Mouse (Mus musculus) forebrain, postnatal 0 days (tissue): ENCODE data around the gene Triobp. TPM values are rescaled to one million over a fixed set of nuclear protein-coding genes. Genes with fewer than 3 reads are reported as not detected.

Experiments used
- ATAC-seq: fragments of 200-750 bp; cut with Nextera tagmentation; 2 replicates; pipeline ENCODE4 v1.8.0; 2017; ENCODE audit warnings: mild to moderate bottlenecking, moderate library complexity
- DNase-seq: peaks from one replicate; pipeline ENCODE4 v3.0.0-alpha.2; 2015
- H3K27ac ChIP-seq: fragments of 300-500 bp; sonication (generic); 2 replicates; pipeline ENCODE4 v1.5.1; 2014; ENCODE audit warnings: low read depth, mild to moderate bottlenecking, antibody characterized with exemption, low read length, moderate library complexity, mixed read lengths
- H3K27me3 ChIP-seq: fragments of 300-500 bp; sonication (generic); 2 replicates; pipeline ENCODE4 v1.6.1; 2014; ENCODE audit warnings: mild to moderate bottlenecking, low read length, mixed read lengths; ENCODE audit not compliant: insufficient read depth
- H3K36me3 ChIP-seq: fragments of 300-500 bp; sonication (generic); 2 replicates; pipeline ENCODE4 v1.6.1; 2014; ENCODE audit warnings: mild to moderate bottlenecking, moderate library complexity; ENCODE audit not compliant: insufficient read depth
- H3K4me1 ChIP-seq: fragments of 300-500 bp; sonication (generic); 2 replicates; pipeline ENCODE4 v1.6.1; 2014; ENCODE audit warnings: antibody characterized with exemption; ENCODE audit not compliant: insufficient read depth
- H3K4me2 ChIP-seq: fragments of 300-500 bp; sonication (generic); 2 replicates; pipeline ENCODE4 v1.6.1; 2014; ENCODE audit warnings: low read depth, mild to moderate bottlenecking, moderate library complexity
- H3K4me3 ChIP-seq: fragments of 300-500 bp; sonication (generic); 2 replicates; pipeline ENCODE4 v1.5.1; 2014; ENCODE audit warnings: low read depth, low read length, mixed read lengths
- H3K9ac ChIP-seq: fragments of 300-500 bp; sonication (generic); 2 replicates; pipeline ENCODE4 v1.6.1; 2014; ENCODE audit warnings: mild to moderate bottlenecking
- H3K9me3 ChIP-seq: fragments of 300-500 bp; sonication (generic); 2 replicates; pipeline ENCODE4 v1.6.1; 2016; ENCODE audit warnings: low read length
- CTCF ChIP-seq: sonication (generic); IDR thresholded peaks from 2 replicates; pipeline ENCODE4 v1.5.1; 2016; ENCODE audit warnings: antibody characterized with exemption, control low read depth, low read depth
- WGBS: fragments of 180-500 bp; shearing (Covaris S2); extraction: QIAGEN DNeasy Blood & Tissue Kit; methylation state at CpG from one replicate; pipeline ENCODE4 v1.1.7; 2014; 5-methylcytosine and 5-hydroxymethylcytosine counted together
- microRNA-seq, 2 experiments: library from miRNA; unstranded; fragments of <30 nt; microRNA quantifications; one replicate each; pipeline ENCODE4; 2016
- polyA plus RNA-seq: library from polyadenylated mRNA; unstranded; fragments of >200 nt; fragmentation: Nextera tagmentation; extraction: Ambion mirVana; gene quantifications from 2 replicates; pipeline ENCODE4 v1.2.1, GENCODE M21; 2015
- total RNA-seq: library from RNA; depleted of rRNA; stranded (reverse); fragments of >200 nt; gene quantifications from 2 replicates; pipeline ENCODE4 v1.2.3, GENCODE M21; 2014; rRNA removed

Triobp gene
- total and polyA plus RNA-seq, 2 experiments from 2014 or later = 30.5 to 36.7 TPM

DNA sequence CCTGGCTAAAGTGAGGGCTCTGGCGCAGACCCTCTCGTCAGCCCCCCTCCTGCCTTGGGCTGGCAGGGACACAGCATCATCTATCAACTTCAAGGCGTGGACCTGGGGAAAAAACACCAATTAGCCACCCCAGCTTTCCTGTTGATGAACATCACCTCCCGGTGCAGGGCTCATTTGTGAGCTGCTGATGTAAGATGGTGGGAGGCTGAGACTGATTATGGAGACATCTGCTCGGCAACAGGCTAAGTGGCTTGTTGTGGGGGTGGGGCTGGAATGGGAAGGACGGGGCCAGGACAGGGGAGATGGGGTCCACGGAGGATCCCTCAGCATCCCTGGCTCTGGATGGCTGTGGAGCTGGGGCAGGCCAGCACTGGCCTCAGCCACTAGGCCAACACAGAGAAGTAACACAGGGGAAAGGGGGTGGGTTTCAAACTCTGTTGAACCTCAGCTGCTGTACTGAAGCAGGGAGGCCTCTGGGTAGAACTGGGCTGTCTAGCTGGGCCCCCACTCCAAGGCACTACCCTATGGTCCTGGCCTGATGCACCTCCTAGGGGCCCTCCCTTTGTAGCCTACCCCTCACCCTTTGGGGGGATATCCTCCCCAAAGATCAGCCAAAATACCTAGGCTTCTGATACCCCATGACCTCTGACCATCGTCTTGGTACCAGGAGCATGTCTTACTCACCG lies 102.8 kb downstream of the Triobp start:
- H3K4me2 ChIP-seq = no peak overlapping the region
- no peaks in the 10 kb centered on the region for H3K9me3 ChIP-seq
- ATAC-seq (no peak), DNase-seq (no peak)
- no peak overlapping the region for H3K9ac ChIP-seq
- no peak for TF ChIP-seq CTCF
- peaks cover 26% of the 10 kb centered on the region for H3K36me3 ChIP-seq
- no peaks in the 10 kb centered on the region for H3K27me3 ChIP-seq
- no peaks in the 10 kb centered on the region for H3K4me1 ChIP-seq
- no peak overlapping the region for H3K27ac ChIP-seq
- no peak overlapping the region for H3K4me3 ChIP-seq
- WGBS = 48% methylated on average over 9 of the region's 9 CpGs

DNA sequence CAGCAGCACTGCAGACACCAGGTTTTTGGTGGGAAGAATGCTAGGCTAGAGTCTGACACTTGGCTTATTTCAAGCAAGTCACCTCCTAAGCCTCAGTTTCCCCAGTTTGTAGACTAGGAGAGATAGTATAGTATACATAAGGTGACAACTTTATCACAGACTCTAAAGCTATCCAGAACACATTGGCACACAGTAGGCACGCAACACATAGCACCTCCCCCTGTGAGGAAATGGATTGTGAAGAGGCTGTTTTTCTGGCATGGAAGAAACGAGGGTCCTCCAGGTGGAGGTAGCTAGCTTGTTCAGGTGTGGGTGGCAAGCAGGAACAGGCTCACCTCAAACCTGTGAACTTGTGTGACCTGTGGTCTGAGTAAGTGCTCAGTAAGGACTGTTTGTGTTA lies 103.4 kb downstream of the Triobp start:
- no peak overlapping the region for H3K9ac ChIP-seq
- peaks cover 32% of the 10 kb centered on the region for H3K36me3 ChIP-seq
- no peaks in the 10 kb centered on the region for H3K27me3 ChIP-seq
- no peak overlapping the region for H3K4me3 ChIP-seq
- WGBS = 89% methylated on average over 2 of the region's 2 CpGs
- no peak overlapping the region for H3K4me2 ChIP-seq
- no peak for TF ChIP-seq CTCF
- DNase-seq (no peak), ATAC-seq (no peak)
- no peaks in the 10 kb centered on the region for H3K4me1 ChIP-seq
- H3K27ac ChIP-seq = no peak overlapping the region
- no peaks in the 10 kb centered on the region for H3K9me3 ChIP-seq

DNA sequence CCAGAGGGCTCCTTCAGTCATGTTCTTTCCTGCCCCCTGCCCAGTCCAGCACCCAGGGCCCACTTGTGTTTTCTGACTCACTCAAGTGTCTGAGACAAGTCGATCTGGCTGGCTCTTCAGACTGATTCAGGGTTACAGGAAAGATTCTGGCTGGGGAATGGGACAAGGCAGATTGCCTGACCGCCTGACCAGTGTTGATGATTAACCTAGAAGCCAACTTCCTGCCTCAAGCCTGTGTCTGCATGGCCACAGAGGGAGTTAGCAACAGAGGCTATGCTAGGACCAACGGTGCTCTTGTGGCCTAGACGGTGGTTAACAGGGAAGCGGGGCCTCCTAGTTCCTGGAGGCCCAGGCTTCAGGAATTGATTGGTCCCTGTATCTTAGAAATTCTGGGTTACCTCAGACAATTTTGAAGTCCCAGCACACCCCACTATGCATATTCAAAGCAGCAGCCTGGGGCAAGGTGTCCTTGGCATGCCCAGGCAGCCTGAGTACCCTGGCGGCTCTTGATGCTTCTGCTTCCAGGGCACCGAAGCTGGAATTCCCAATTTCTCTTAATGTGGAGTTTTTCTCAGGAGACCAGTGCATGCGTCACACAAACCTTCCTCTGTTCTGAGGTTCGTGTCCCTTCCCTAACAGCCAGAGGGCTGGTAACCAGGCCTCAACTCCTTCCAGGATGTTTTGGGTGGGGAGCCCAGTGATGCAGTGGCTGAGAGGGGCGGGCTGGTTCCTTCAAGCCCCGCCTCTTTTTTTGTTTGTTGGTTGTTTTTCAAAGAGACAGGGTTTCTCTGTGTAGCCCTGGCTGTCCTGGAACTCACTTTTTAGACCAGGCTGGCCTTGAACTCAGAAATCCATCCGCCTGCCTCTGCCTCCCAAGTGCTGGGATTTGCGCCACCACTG lies 104.2 kb downstream of the Triobp start:
- DNase-seq (no peak), ATAC-seq (0 out of 2 replicates have a peak, but pooled peaks have one; percentile 25)
- Histone ChIP-seq H3K9me3 (no peaks in the 10 kb centered on the region), H3K4me2 (no peak overlapping the region), H3K9ac (no peak overlapping the region), H3K36me3 (peaks cover 40% of the 10 kb centered on the region), H3K4me1 (no peaks in the 10 kb centered on the region), H3K27me3 (no peaks in the 10 kb centered on the region), H3K27ac (no peak overlapping the region), H3K4me3 (no peak overlapping the region)
- WGBS = 79% methylated on average over 13 of the region's 13 CpGs
- no peak for TF ChIP-seq CTCF

DNA sequence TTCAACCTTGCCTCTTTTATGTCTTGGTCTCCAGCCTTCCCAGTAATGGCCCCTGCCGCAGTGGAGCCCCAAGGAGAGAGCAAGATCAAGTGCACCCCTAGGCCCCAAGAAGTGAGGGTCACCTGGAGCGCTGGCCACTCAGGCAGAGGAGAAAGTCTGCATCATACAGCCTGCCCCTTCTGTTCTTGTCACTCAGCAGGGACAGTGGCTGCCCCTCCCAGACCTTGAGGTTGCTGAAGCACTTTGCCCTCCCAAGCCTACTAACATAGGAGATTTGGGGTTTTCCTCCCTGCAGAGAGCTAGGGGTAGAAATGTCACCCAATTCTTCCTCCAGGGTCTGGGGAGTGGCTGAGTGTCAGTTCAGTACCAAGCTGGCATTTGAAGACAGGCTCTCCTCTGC lies 104.8 kb downstream of the Triobp start:
- Histone ChIP-seq H3K27ac (no peak overlapping the region), H3K4me3 (no peak overlapping the region), H3K4me2 (no peak overlapping the region), H3K9me3 (no peaks in the 10 kb centered on the region), H3K36me3 (peaks cover 45% of the 10 kb centered on the region), H3K4me1 (no peaks in the 10 kb centered on the region), H3K9ac (no peak overlapping the region), H3K27me3 (no peaks in the 10 kb centered on the region)
- TF ChIP-seq CTCF = no peak
- WGBS = 88% methylated on average over 2 of the region's 2 CpGs
- ATAC-seq = no peak
- DNase-seq = no peak

Small RNA genes lying within 50 kb of the gene (microRNA-seq; reads per million reads assigned to microRNA genes)
- 1.5 to 2.3 reads per million in 2 experiments for gene Mir6956

Other genes with a start within 250 kb of the Triobp start
- gene Elfn2, start 229.0 kb upstream of the Triobp start, total RNA-seq = 33.9 and 51.6 TPM in 2 replicates
- gene Elfn2, start 229.0 kb upstream of the Triobp start, polyA plus RNA-seq = 8.1 and 10.1 TPM in 2 replicates
- gene Mfng, start 174.2 kb upstream of the Triobp start, total RNA-seq = 6.4 and 11.4 TPM in 2 replicates
- gene Mfng, start 174.2 kb upstream of the Triobp start, polyA plus RNA-seq = 16.0 and 16.8 TPM in 2 replicates
- gene Card10, start 144.7 kb upstream of the Triobp start, total RNA-seq = 0.57 and 0.77 TPM in 2 replicates
- 1.2 and 1.7 TPM in 2 replicates for gene Card10, start 144.7 kb upstream of the Triobp start, polyA plus RNA-seq
- gene Cdc42ep1, start 105.1 kb upstream of the Triobp start, total RNA-seq = 8.3 and 8.6 TPM in 2 replicates
- gene Cdc42ep1, start 105.1 kb upstream of the Triobp start, polyA plus RNA-seq = 10.6 and 13.5 TPM in 2 replicates
- not detected in 2 replicates for gene Lgals2, start 92.2 kb upstream of the Triobp start, total RNA-seq
- gene Lgals2, start 92.2 kb upstream of the Triobp start, polyA plus RNA-seq = 0.52 TPM in 1 of 2 replicates, not detected in the other
- gene Gga1, start 70.5 kb upstream of the Triobp start, total RNA-seq = 37.0 and 42.9 TPM in 2 replicates
- 54.8 and 55.7 TPM in 2 replicates for gene Gga1, start 70.5 kb upstream of the Triobp start, polyA plus RNA-seq
- gene Gm49510, start 48.1 kb upstream of the Triobp start, total RNA-seq = not detected in 2 replicates
- gene Gm49510, start 48.1 kb upstream of the Triobp start, polyA plus RNA-seq = not detected in 2 replicates
- gene Sh3bp1, start 48.0 kb upstream of the Triobp start, total RNA-seq = 2.0 and 6.4 TPM in 2 replicates
- gene Sh3bp1, start 48.0 kb upstream of the Triobp start, polyA plus RNA-seq = 3.3 and 4.3 TPM in 2 replicates
- 263 and 283 TPM in 2 replicates for gene Pdxp, start 33.8 kb upstream of the Triobp start, total RNA-seq
- gene Pdxp, start 33.8 kb upstream of the Triobp start, polyA plus RNA-seq = 174 and 175 TPM in 2 replicates
- gene Lgals1, start 21.0 kb upstream of the Triobp start, total RNA-seq = 31.8 and 43.6 TPM in 2 replicates
- 63.2 and 99.4 TPM in 2 replicates for gene Lgals1, start 21.0 kb upstream of the Triobp start, polyA plus RNA-seq
- gene Nol12, start 12.8 kb upstream of the Triobp start, total RNA-seq = 11.2 and 17.6 TPM in 2 replicates
- gene Nol12, start 12.8 kb upstream of the Triobp start, polyA plus RNA-seq = 60.3 and 64.2 TPM in 2 replicates
- 198 and 209 TPM in 2 replicates for gene H1f0, start 80.7 kb downstream of the Triobp start, total RNA-seq
- gene H1f0, start 80.7 kb downstream of the Triobp start, polyA plus RNA-seq = 224 and 248 TPM in 2 replicates
- gene Galr3, start 94.2 kb downstream of the Triobp start, total RNA-seq = 0.62 TPM in 1 of 2 replicates, not detected in the other
- gene Galr3, start 94.2 kb downstream of the Triobp start, polyA plus RNA-seq = 0.12 and 0.20 TPM in 2 replicates
- 43.3 and 50.5 TPM in 2 replicates for gene Ankrd54, start 115.2 kb downstream of the Triobp start, total RNA-seq
- gene Ankrd54, start 115.2 kb downstream of the Triobp start, polyA plus RNA-seq = 41.2 and 45.8 TPM in 2 replicates
- 213 and 218 TPM in 2 replicates for gene Eif3l, start 127.5 kb downstream of the Triobp start, total RNA-seq
- 179 and 191 TPM in 2 replicates for gene Eif3l, start 127.5 kb downstream of the Triobp start, polyA plus RNA-seq
- gene Micall1, start 161.2 kb downstream of the Triobp start, total RNA-seq = 23.8 and 29.1 TPM in 2 replicates
- 7.2 and 8.0 TPM in 2 replicates for gene Micall1, start 161.2 kb downstream of the Triobp start, polyA plus RNA-seq
- gene Polr2f, start 193.3 kb downstream of the Triobp start, total RNA-seq = 48.6 and 111 TPM in 2 replicates
- gene Polr2f, start 193.3 kb downstream of the Triobp start, polyA plus RNA-seq = 362 and 414 TPM in 2 replicates
- gene 1700088E04Rik, start 193.5 kb downstream of the Triobp start, total RNA-seq = 11.8 and 15.2 TPM in 2 replicates
- gene 1700088E04Rik, start 193.5 kb downstream of the Triobp start, polyA plus RNA-seq = 19.3 and 23.7 TPM in 2 replicates
- 7.4 and 8.3 TPM in 2 replicates for gene Sox10, start 217.5 kb downstream of the Triobp start, total RNA-seq
- 4.8 and 6.3 TPM in 2 replicates for gene Sox10, start 217.5 kb downstream of the Triobp start, polyA plus RNA-seq